Mouse (Mus musculus) MEL (cell line): ENCODE measurements around the gene Gm42791. TPM values are rescaled to one million over a fixed set of nuclear protein-coding genes. Genes with fewer than 3 reads are reported as not detected.

Experiments used
- DNase-seq: peaks from one replicate; pipeline ENCODE4 v3.0.0; 2011; ENCODE audit warnings: low read depth, low spot score
- H3K27ac ChIP-seq: 2 replicates; pipeline ENCODE4 v1.5.1; 2012; ENCODE audit warnings: low read depth, mild to moderate bottlenecking, control low read depth, low read length, moderate library complexity; ENCODE audit not compliant: control insufficient read depth
- H3K27me3 ChIP-seq, 2 experiments: fragments of 150-350 bp in 1 of 2; sonication (generic) in 1 of 2; 2 replicates each; pipeline ENCODE4 v1.6.1; 2012; ENCODE audit warnings: low read length in 2 of 2, mild to moderate bottlenecking in 2 of 2, improper control_type of control experiment in 1 of 2, moderate library complexity in 1 of 2; ENCODE audit not compliant: insufficient read depth in 2 of 2, control insufficient read depth in 1 of 2
- H3K36me3 ChIP-seq, 2 experiments: 2 replicates each; pipeline ENCODE4 v1.6.1; 2012 to 2014; ENCODE audit warnings: low read length in 2 of 2, improper control_type of control experiment in 1 of 2, inconsistent platforms in 1 of 2, mild to moderate bottlenecking in 1 of 2; ENCODE audit not compliant: insufficient read depth in 2 of 2, control insufficient read depth in 1 of 2
- H3K4me1 ChIP-seq, 2 experiments: fragments of 150-350 bp in 1 of 2; sonication (generic) in 1 of 2; 2 replicates each; pipeline ENCODE4 v1.6.1; 2012; ENCODE audit warnings: low read length in 2 of 2, improper control_type of control experiment in 1 of 2, mild to moderate bottlenecking in 1 of 2; ENCODE audit not compliant: insufficient read depth in 2 of 2, control insufficient read depth in 1 of 2
- H3K4me3 ChIP-seq, 2 experiments: fragments of 150-350 bp in 1 of 2; sonication (generic) in 1 of 2; 2 replicates each; pipeline ENCODE4 v1.5.1; 2012; ENCODE audit warnings: low read depth in 2 of 2, low read length in 2 of 2, mild to moderate bottlenecking in 2 of 2, moderate library complexity in 2 of 2, control low read depth in 1 of 2, improper control_type of control experiment in 1 of 2; ENCODE audit not compliant: control insufficient read depth in 1 of 2, insufficient read depth in 1 of 2
- H3K79me2 ChIP-seq: 2 replicates; pipeline ENCODE4 v1.6.1; 2012; ENCODE audit warnings: mild to moderate bottlenecking, low read length, moderate library complexity; ENCODE audit not compliant: control insufficient read depth, poor library complexity, insufficient read depth
- H3K9ac ChIP-seq: 2 replicates; pipeline ENCODE4 v1.6.1; 2012; ENCODE audit warnings: low read depth, mild to moderate bottlenecking, control low read depth, low read length, moderate library complexity; ENCODE audit not compliant: control insufficient read depth, poor library complexity, severe bottlenecking
- H3K9me3 ChIP-seq: fragments of 150-350 bp; sonication (generic); replicated peaks from 2 replicates; pipeline ENCODE4 v1.6.1; 2012; ENCODE audit warnings: mild to moderate bottlenecking, low read length, improper control_type of control experiment, moderate library complexity; ENCODE audit not compliant: insufficient read depth
- CHD2 ChIP-seq: IDR thresholded peaks from 2 replicates; pipeline ENCODE4 v1.6.1; 2011; ENCODE audit warnings: low read length, improper control_type of control experiment
- EP300 ChIP-seq, 2 experiments: IDR thresholded peaks; 2 replicates each; pipeline ENCODE4 v1.6.1; 2011; ENCODE audit warnings: improper control_type of control experiment in 2 of 2, low read length in 2 of 2, low read depth in 1 of 2, mild to moderate bottlenecking in 1 of 2
- ETS1 ChIP-seq: IDR thresholded peaks from 2 replicates; pipeline ENCODE4 v1.6.1; 2012; ENCODE audit warnings: low read depth, mild to moderate bottlenecking, inconsistent platforms, low read length, improper control_type of control experiment, moderate library complexity
- GABPA ChIP-seq: IDR thresholded peaks from 2 replicates; pipeline ENCODE4 v1.6.1; 2012; ENCODE audit warnings: low read depth, mild to moderate bottlenecking, inconsistent platforms, low read length, improper control_type of control experiment, moderate library complexity
- GATA1 ChIP-seq: IDR thresholded peaks from 2 replicates; pipeline ENCODE4 v1.6.1; 2011; ENCODE audit warnings: low read depth, low read length, improper control_type of control experiment
- HCFC1 ChIP-seq: IDR thresholded peaks from 2 replicates; pipeline ENCODE4 v1.6.1; 2012; ENCODE audit warnings: low read depth, mild to moderate bottlenecking, inconsistent platforms, low read length, improper control_type of control experiment, moderate library complexity
- MAZ ChIP-seq: IDR thresholded peaks from 2 replicates; pipeline ENCODE4 v1.6.1; 2012; ENCODE audit warnings: low read depth, mild to moderate bottlenecking, inconsistent platforms, low read length, improper control_type of control experiment
- MEF2A ChIP-seq: IDR thresholded peaks from 2 replicates; pipeline ENCODE4 v1.6.1; 2014; ENCODE audit warnings: low read depth, mild to moderate bottlenecking, inconsistent platforms, low read length, improper control_type of control experiment; ENCODE audit not compliant: poor library complexity, insufficient replicate concordance, severe bottlenecking; ENCODE audit errors: extremely low read depth
- MYB ChIP-seq: IDR thresholded peaks from 2 replicates; pipeline ENCODE4 v1.6.1; 2011; ENCODE audit warnings: mild to moderate bottlenecking, low read depth, low read length, improper control_type of control experiment
- MYC ChIP-seq: IDR thresholded peaks from 2 replicates; pipeline ENCODE4 v1.6.1; 2011; ENCODE audit warnings: low read depth, mild to moderate bottlenecking, low read length, improper control_type of control experiment, moderate library complexity
- NELFE ChIP-seq: IDR thresholded peaks from 2 replicates; pipeline ENCODE4 v1.6.1; 2011; ENCODE audit warnings: low read depth, low read length, improper control_type of control experiment
- NRF1 ChIP-seq: IDR thresholded peaks from 2 replicates; pipeline ENCODE4 v1.6.1; 2014; ENCODE audit warnings: low read depth, mild to moderate bottlenecking, inconsistent platforms, low read length, improper control_type of control experiment, moderate library complexity; ENCODE audit not compliant: poor library complexity, insufficient read depth, severe bottlenecking
- POLR2A ChIP-seq, 2 experiments: IDR thresholded peaks; 2 replicates each; pipeline ENCODE4 v1.6.1; 2011 to 2012; ENCODE audit warnings: low read length in 2 of 2, mild to moderate bottlenecking in 2 of 2, control low read depth in 1 of 2, improper control_type of control experiment in 1 of 2, low read depth in 1 of 2, moderate library complexity in 1 of 2; ENCODE audit not compliant: control insufficient read depth in 1 of 2, insufficient read depth in 1 of 2, poor library complexity in 1 of 2
- POLR2AphosphoS5 ChIP-seq: IDR thresholded peaks from 2 replicates; pipeline ENCODE4 v1.6.1; 2012; ENCODE audit warnings: low read depth, borderline replicate concordance, mild to moderate bottlenecking, inconsistent platforms, low read length, moderate library complexity, mixed read lengths
- RAD21 ChIP-seq: IDR thresholded peaks from 2 replicates; pipeline ENCODE4 v1.6.1; 2011; ENCODE audit warnings: mild to moderate bottlenecking, low read depth, low read length, improper control_type of control experiment
- RCOR1 ChIP-seq: IDR thresholded peaks from 2 replicates; pipeline ENCODE4 v1.6.1; 2012; ENCODE audit warnings: low read depth, mild to moderate bottlenecking, inconsistent platforms, low read length, improper control_type of control experiment
- SIN3A ChIP-seq: IDR thresholded peaks from 2 replicates; pipeline ENCODE4 v1.6.1; 2012; ENCODE audit warnings: low read length, improper control_type of control experiment, inconsistent platforms
- TAL1 ChIP-seq: IDR thresholded peaks from 2 replicates; pipeline ENCODE4 v1.6.1; 2012; ENCODE audit warnings: mild to moderate bottlenecking, inconsistent platforms, low read length, moderate library complexity, mixed read lengths
- TCF12 ChIP-seq: IDR thresholded peaks from 2 replicates; pipeline ENCODE4 v1.6.1; 2014; ENCODE audit warnings: low read depth, mild to moderate bottlenecking, inconsistent platforms, low read length, improper control_type of control experiment, moderate library complexity
- USF1 ChIP-seq: IDR thresholded peaks from 2 replicates; pipeline ENCODE4 v1.6.1; 2014; ENCODE audit warnings: low read depth, mild to moderate bottlenecking, inconsistent platforms, low read length, improper control_type of control experiment, moderate library complexity
- USF2 ChIP-seq, 2 experiments: IDR thresholded peaks; 2 replicates each; pipeline ENCODE4 v1.6.1; 2011 to 2012; ENCODE audit warnings: improper control_type of control experiment in 2 of 2, low read length in 2 of 2, borderline replicate concordance in 1 of 2, inconsistent platforms in 1 of 2, low read depth in 1 of 2, mild to moderate bottlenecking in 1 of 2; ENCODE audit not compliant: insufficient read depth in 1 of 2
- ZC3H11A ChIP-seq: IDR thresholded peaks from 2 replicates; pipeline ENCODE4 v1.6.1; 2012; ENCODE audit warnings: low read depth, mild to moderate bottlenecking, inconsistent platforms, low read length, improper control_type of control experiment
- ZKSCAN1 ChIP-seq: IDR thresholded peaks from 2 replicates; pipeline ENCODE4 v1.6.1; 2012; ENCODE audit warnings: low read depth, mild to moderate bottlenecking, inconsistent platforms, low read length, improper control_type of control experiment, moderate library complexity
- ZMIZ1 ChIP-seq: IDR thresholded peaks from 2 replicates; pipeline ENCODE4 v1.6.1; 2012; ENCODE audit warnings: low read depth, mild to moderate bottlenecking, inconsistent platforms, low read length, improper control_type of control experiment, moderate library complexity
- ZNF384 ChIP-seq: IDR thresholded peaks from 2 replicates; pipeline ENCODE4 v1.6.1; 2012; ENCODE audit warnings: low read depth, mild to moderate bottlenecking, inconsistent platforms, low read length, improper control_type of control experiment
- polyA plus RNA-seq, 2 experiments: library from polyadenylated mRNA; stranded (reverse) in 1 of 2; unstranded in 1 of 2; fragments of >175 nt in 1 of 2; fragments of >200 nt in 1 of 2; gene quantifications; 2 replicates each; pipeline versions ENCODE4 v1.2.1 to v1.2.4; 2012; ENCODE audit warnings: low replicate concordance in 2 of 2, low read depth in 1 of 2; ENCODE audit not compliant: insufficient read length in 2 of 2, insufficient read depth in 1 of 2, missing spikeins in 1 of 2
- total RNA-seq: library from RNA; depleted of rRNA; stranded (reverse); fragments of 300-350 nt; gene quantifications from 2 replicates; pipeline ENCODE4 v1.2.3, GENCODE M21; 2012

Gene Gm42791
- total and polyA plus RNA-seq, 3 experiments: 1.2 to 2.1 TPM; not detected in 1

DNA sequence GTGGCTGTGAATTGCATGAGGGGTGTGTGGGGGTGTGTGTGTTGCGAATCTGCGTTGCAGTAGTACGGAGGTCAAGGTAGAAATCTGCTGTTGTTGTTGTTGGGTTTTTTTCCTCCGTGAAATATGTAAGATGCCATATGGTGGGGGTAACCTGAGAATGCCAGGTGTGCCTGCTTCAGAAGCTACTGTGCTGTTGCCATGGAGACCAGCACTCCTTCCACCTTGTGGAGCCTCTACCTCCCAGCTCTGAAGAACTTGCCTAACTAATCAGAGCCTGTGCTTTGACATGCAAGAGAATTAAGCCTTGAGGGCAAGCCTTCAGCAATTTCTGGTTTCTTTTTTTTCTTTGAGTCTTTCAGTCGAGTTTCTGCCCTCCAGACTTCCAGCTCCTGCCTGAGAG is 140.8 kb downstream of the Gm42791 start:
- DNase-seq: no peak
- Histone ChIP-seq H3K4me3 (no peak overlapping the region), H3K9ac (no peak overlapping the region), H3K9me3 (no peaks in the 10 kb centered on the region), H3K36me3 (no peaks in the 10 kb centered on the region), H3K27ac (no peak overlapping the region), H3K79me2 (no peaks in the 10 kb centered on the region), H3K4me1 (no peaks in the 10 kb centered on the region), H3K27me3 (peaks cover 0 to 7% of the 10 kb centered on the region in 2 experiments; a peak in 3 of 4 replicates)
- TF ChIP-seq POLR2AphosphoS5 (no peak), MYB (no peak), ZC3H11A (no peak), GATA1 (no peak), GABPA (no peak), MAZ (no peak), ETS1 (no peak), RAD21 (no peak), SIN3A (no peak), NRF1 (no peak), USF2 (IDR thresholded peaks at IDR 0.05; ENCODE audit: borderline replicate concordance in 1 of 2, insufficient read depth in 1 of 2, low read depth in 1 of 2, low read length in 2 of 2) (no peak), MEF2A (no peak)

DNA sequence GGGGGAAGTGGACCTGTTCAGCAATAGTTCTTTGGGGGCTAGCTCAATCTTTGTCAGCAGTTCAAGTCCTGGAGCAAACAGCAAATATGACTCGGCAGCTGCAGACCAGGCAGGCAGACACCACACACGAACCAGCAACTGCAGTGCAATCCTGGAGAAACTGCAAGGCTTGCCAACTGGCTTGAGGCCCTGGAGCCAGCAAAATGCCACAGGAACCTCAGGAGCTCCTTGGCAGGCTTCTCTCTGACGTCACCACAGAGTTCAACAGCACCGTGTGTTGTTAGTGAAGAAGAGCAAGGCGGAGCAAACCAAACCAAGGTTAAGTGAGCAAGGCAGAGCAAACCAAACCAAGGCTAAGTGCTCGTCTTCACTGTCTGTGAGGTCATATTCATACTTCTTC is 145.4 kb downstream of the Gm42791 start:
- no peaks in the 10 kb centered on the region for H3K79me2 ChIP-seq
- no peaks in the 10 kb centered on the region for H3K9me3 ChIP-seq
- no peak for DNase-seq

More for the DNA sequence above, 145.4 kb downstream of the Gm42791 start:
- Histone ChIP-seq H3K4me3 (no peak overlapping the region), H3K27ac (no peak overlapping the region), H3K4me1 (no peaks in the 10 kb centered on the region), H3K36me3 (no peaks in the 10 kb centered on the region), H3K27me3 (no peaks in the 10 kb centered on the region; a peak in 1 of 4 replicates), H3K9ac (no peak overlapping the region)
- no peak for TF ChIP-seq RCOR1
- no peak for TF ChIP-seq MYC
- no peak for TF ChIP-seq CHD2
- no peak for TF ChIP-seq ZNF384
- TF ChIP-seq GABPA: no peak
- no peak for TF ChIP-seq NELFE
- no peak for TF ChIP-seq TCF12
- no peak for TF ChIP-seq ETS1
- TF ChIP-seq ZMIZ1: no peak
- no peak for TF ChIP-seq NRF1
- TF ChIP-seq SIN3A: no peak
- TF ChIP-seq ZKSCAN1: no peak
- TF ChIP-seq MYB: no peak
- no peak for TF ChIP-seq USF1
- TF ChIP-seq HCFC1: no peak
- no peak for TF ChIP-seq POLR2A (IDR thresholded peaks at IDR 0.05; ENCODE audit: control insufficient read depth in 1 of 2, insufficient read depth in 1 of 2, low read depth in 1 of 2, low read length in 2 of 2, poor library complexity in 1 of 2)
- TF ChIP-seq EP300 (IDR thresholded peaks at IDR 0.05; ENCODE audit: low read depth in 1 of 2, low read length in 2 of 2): no peak
- TF ChIP-seq POLR2AphosphoS5: no peak
- no peak for TF ChIP-seq TAL1
